ENCODE assay signal across 29 mouse cellular contexts in the genomic region with DNA sequence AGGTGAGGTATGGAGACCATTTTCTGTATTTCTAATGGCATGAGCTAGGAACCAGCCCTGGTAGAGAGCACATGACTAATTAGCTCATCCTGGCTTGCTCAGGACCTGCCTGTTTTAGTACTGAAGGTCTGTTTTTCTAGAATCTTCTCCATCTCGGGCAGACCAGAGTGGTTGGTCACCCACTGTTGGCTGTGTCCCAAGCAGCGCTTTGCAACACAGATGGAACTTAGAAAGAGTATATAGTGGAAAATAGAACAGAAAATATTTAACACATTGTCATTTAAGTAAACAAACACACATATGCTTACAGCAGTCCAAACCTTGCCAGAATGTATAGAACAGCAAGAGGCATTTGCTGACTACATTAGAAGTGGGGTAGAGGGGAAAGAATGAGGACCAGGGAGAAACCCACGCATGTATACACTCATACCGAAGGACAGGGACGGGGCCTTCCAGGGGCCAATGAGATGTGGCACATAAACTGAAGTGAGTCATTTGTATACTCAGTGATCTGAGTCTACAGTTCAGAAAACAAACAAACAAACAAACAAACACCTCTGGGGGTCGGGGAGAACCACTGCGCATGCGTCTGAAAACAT. TPM values are rescaled to one million over a fixed set of nuclear protein-coding genes. Genes with fewer than 3 reads are reported as not detected.
DNase-seq lines count a peak whose midpoint lies in the region; ATAC-seq and TF ChIP-seq lines count a peak whose summit lies in the region.
"Had no signal": no experiment of that assay in that cellular context is flagged by ENCODE, and none has a peak within 500 bp of the region (broad histone marks: within the 10 kb centered on the region; RNA-seq: fewer than 3 reads in every experiment).

No protein-coding gene starts in this region.

- DNase-seq in lung, embryonic 14.5 days: peak; percentile 49
- no peak for DNase-seq in lung, postnatal 4 days
- no peak for DNase-seq in lung, postnatal 14 days
- no peak for DNase-seq in CH12.LX (ENCODE audit: extremely low read depth)
- DNase-seq: adrenal gland, adult 2 months; adrenal gland, postnatal 10 days; adrenal gland, postnatal 25 days; B cell, adult 2 months; cerebellum, adult 11 months; cerebellum, adult 18-20 months; cerebellum, adult 8-10 months; cerebellum, adult 9-11 months; cerebellum, postnatal 14 days; cerebellum, postnatal 36 days; embryo, embryonic 11 days had no signal

- no peaks in the 10 kb centered on the region for H3K79me2 ChIP-seq in CH12.LX (replicated peaks; ENCODE audit: control insufficient read depth, extremely low read depth, insufficient read depth, poor library complexity, severe bottlenecking)

- no peaks in the 10 kb centered on the region for H3K27me3 ChIP-seq in lung, embryonic 14.5 days (ENCODE audit: insufficient read depth, low read length)
- no peaks in the 10 kb centered on the region for H3K27me3 ChIP-seq in lung, embryonic 16.5 days (ENCODE audit: control insufficient read depth, insufficient read depth, low read depth, low read length)
- H3K27me3 ChIP-seq in CH12.LX (replicated peaks): peaks cover 40% of the 10 kb centered on the region
- H3K27me3 ChIP-seq: embryonic facial prominence, embryonic 13.5 days; embryonic facial prominence, embryonic 15.5 days; forebrain, embryonic 12.5 days had no signal

- no peak for ATAC-seq in lung, embryonic 14.5 days (ENCODE audit: insufficient read depth)
- ATAC-seq in lung, embryonic 16.5 days (ENCODE audit: low read depth): peak; percentile 66
- ATAC-seq: CD4-positive, CD25-positive, alpha-beta regulatory T cell, adult 4 months; forebrain, embryonic 14.5 days; forebrain, embryonic 16.5 days had no signal

- WGBS in lung, embryonic 14.5 days: 71% methylated on average over 8 of the region's 8 CpGs
- 66% methylated on average over 8 of the region's 8 CpGs for WGBS in lung, embryonic 16.5 days

- H3K4me1 ChIP-seq in lung, embryonic 14.5 days (ENCODE audit: insufficient read depth): peaks cover 2% of the 10 kb centered on the region; the same call in 1 of the 2 replicates
- H3K4me1 ChIP-seq in lung, embryonic 16.5 days (replicated peaks; ENCODE audit: control insufficient read depth, insufficient read depth, low read length): no peaks in the 10 kb centered on the region
- peaks cover 13 to 18% of the 10 kb centered on the region in 2 experiments for H3K4me1 ChIP-seq in CH12.LX (ENCODE audit: control insufficient read depth in 1 of 2, insufficient read depth in 2 of 2)
- H3K4me1 ChIP-seq: embryonic facial prominence, embryonic 13.5 days; embryonic facial prominence, embryonic 15.5 days; forebrain, embryonic 10.5 days; forebrain, embryonic 12.5 days had no signal

- TF ChIP-seq EP300 in CH12.LX (IDR thresholded peaks at IDR 0.05; ENCODE audit: low read length): no peak

- dilution Hi-C loops in CH12.LX (cut with MboI; ENCODE audit: extremely low pct_ligation_motif_present, extremely low pct_unique_long_range_greater_than_20kb, low sequenced_read_pairs): no loop called here

- no peak overlapping the region for H3K4me3 ChIP-seq in lung, embryonic 14.5 days (ENCODE audit: low read depth, low read length)
- no peak overlapping the region for H3K4me3 ChIP-seq in lung, embryonic 16.5 days (ENCODE audit: low read length)
- H3K4me3 ChIP-seq in CH12.LX (replicated peaks in 1 of 3; ENCODE audit: low read depth in 2 of 3, low read length in 2 of 3, poor library complexity in 1 of 3): no peak overlapping the region
- H3K4me3 ChIP-seq: embryonic facial prominence, embryonic 13.5 days; embryonic facial prominence, embryonic 15.5 days; erythroblast, embryonic 14.5 days; forebrain, embryonic 10.5 days; forebrain, embryonic 12.5 days had no signal

- H3K27ac ChIP-seq in lung, embryonic 14.5 days (ENCODE audit: low read depth): no peak overlapping the region
- no peak overlapping the region for H3K27ac ChIP-seq in lung, embryonic 16.5 days (ENCODE audit: low read length)
- H3K27ac ChIP-seq in CH12.LX (ENCODE audit: insufficient read depth, low read depth): no peak overlapping the region
- H3K27ac ChIP-seq: embryonic facial prominence, embryonic 13.5 days; embryonic facial prominence, embryonic 15.5 days; forebrain, embryonic 10.5 days; forebrain, embryonic 12.5 days had no signal

- no peaks in the 10 kb centered on the region for H3K36me3 ChIP-seq in lung, embryonic 14.5 days (ENCODE audit: insufficient read depth)
- no peaks in the 10 kb centered on the region for H3K36me3 ChIP-seq in lung, embryonic 16.5 days (ENCODE audit: control insufficient read depth, insufficient read depth, low read length)
- no peaks in the 10 kb centered on the region for H3K36me3 ChIP-seq in CH12.LX (replicated peaks in 1 of 2; ENCODE audit: control insufficient read depth in 1 of 2, insufficient read depth in 1 of 2, low read length in 1 of 2)
- H3K36me3 ChIP-seq: embryonic facial prominence, embryonic 13.5 days; embryonic facial prominence, embryonic 15.5 days; forebrain, embryonic 10.5 days; forebrain, embryonic 12.5 days had no signal

- H3K9ac ChIP-seq in lung, embryonic 14.5 days: no peak overlapping the region
- H3K9ac ChIP-seq in lung, embryonic 16.5 days (ENCODE audit: low read length): no peak overlapping the region
- H3K9ac ChIP-seq in CH12.LX (ENCODE audit: insufficient read depth, low read depth): no peak overlapping the region
- H3K9ac ChIP-seq: embryonic facial prominence, embryonic 13.5 days; embryonic facial prominence, embryonic 15.5 days; forebrain, embryonic 12.5 days had no signal

- H3K4me2 ChIP-seq in lung, embryonic 14.5 days: no peak overlapping the region
- H3K4me2 ChIP-seq in lung, embryonic 16.5 days (ENCODE audit: low read depth, low read length): no peak overlapping the region
- peak overlapping the region; percentile 34; the same call in 1 of the 2 replicates for H3K4me2 ChIP-seq in CH12.LX (ENCODE audit: insufficient read depth, low read depth, poor library complexity, severe bottlenecking)
- H3K4me2 ChIP-seq: embryonic facial prominence, embryonic 13.5 days; embryonic facial prominence, embryonic 15.5 days; forebrain, embryonic 12.5 days had no signal

- TF ChIP-seq RAD21 in CH12.LX (IDR thresholded peaks at IDR 0.05; ENCODE audit: low read depth, low read length): no peak

- no peak for TF ChIP-seq POLR2A in CH12.LX (IDR thresholded peaks at IDR 0.05; ENCODE audit: low read depth, low read length)

- no peaks in the 10 kb centered on the region for H3K9me3 ChIP-seq in lung, embryonic 14.5 days (ENCODE audit: low read depth, low read length)
- no peaks in the 10 kb centered on the region for H3K9me3 ChIP-seq in lung, embryonic 16.5 days (ENCODE audit: control insufficient read depth, low read length)
- H3K9me3 ChIP-seq in CH12.LX (replicated peaks; ENCODE audit: low read length): no peaks in the 10 kb centered on the region
- H3K9me3 ChIP-seq: embryonic facial prominence, embryonic 13.5 days; embryonic facial prominence, embryonic 15.5 days; forebrain, embryonic 10.5 days; forebrain, embryonic 12.5 days had no signal

- TF ChIP-seq CTCF in lung, embryonic 14.5 days (IDR thresholded peaks at IDR 0.05; ENCODE audit: low read depth): no peak
- TF ChIP-seq CTCF in CH12.LX (conservative IDR thresholded peaks at IDR 0.05 in 1 of 2, IDR thresholded peaks at IDR 0.05 in 1 of 2; ENCODE audit: low read depth in 2 of 2, low read length in 2 of 2): no peak

- in situ Hi-C loops in CH12.LX (cut with MboI; ENCODE audit: low pct_ligation_motif_present, low pct_unique_long_range_greater_than_20kb, low sequenced_read_pairs): no loop called here

TF ChIP-seq in CH12.LX, 34 proteins besides CTCF, POLR2A, EP300 and RAD21:
- TF ChIP-seq PAX5 (IDR thresholded peaks at IDR 0.05; ENCODE audit: low read length): no peak
- TF ChIP-seq CHD2 (IDR thresholded peaks at IDR 0.05; ENCODE audit: low read length): no peak
- TF ChIP-seq TBP (conservative IDR thresholded peaks at IDR 0.05; ENCODE audit: low read depth, low read length): no peak
- TF ChIP-seq MXI1 (IDR thresholded peaks at IDR 0.05; ENCODE audit: low read depth, low read length): no peak
- no peak for TF ChIP-seq MAFK (IDR thresholded peaks at IDR 0.05; ENCODE audit: insufficient replicate concordance, low read length)
- no peak for TF ChIP-seq USF2 (conservative IDR thresholded peaks at IDR 0.05; ENCODE audit: low read depth, low read length)
- peak; percentile 57; the same call in 1 of the 2 replicates for TF ChIP-seq IRF4 (IDR thresholded peaks at IDR 0.05; ENCODE audit: low read depth, low read length)
- 0 out of 2 replicates have a peak, but pooled peaks have one; percentile 9 for TF ChIP-seq JUND (conservative IDR thresholded peaks at IDR 0.05; ENCODE audit: low read depth, low read length)
- TF ChIP-seq POLR2AphosphoS2 (IDR thresholded peaks at IDR 0.05; ENCODE audit: low read depth, low read length): no peak
- no peak for TF ChIP-seq JUN (IDR thresholded peaks at IDR 0.05; ENCODE audit: insufficient read depth, low read depth, low read length)
- TF ChIP-seq UBTF (IDR thresholded peaks at IDR 0.05; ENCODE audit: low read depth, low read length): no peak
- TF ChIP-seq ELF1 (IDR thresholded peaks at IDR 0.05; ENCODE audit: low read depth, low read length): no peak
- no peak for TF ChIP-seq ZNF384 (IDR thresholded peaks at IDR 0.05; ENCODE audit: low read depth, low read length)
- no peak for TF ChIP-seq ZKSCAN1 (IDR thresholded peaks at IDR 0.05; ENCODE audit: borderline replicate concordance, low read depth, low read length)

RNA-seq across cellular contexts. Expression of gene Otof, which starts 21.3 kb away (rescaled TPM):
- 1.4 and 1.7 TPM in 2 replicates for polyA plus RNA-seq in lung, embryonic 14.5 days (2014; fragmentation: Nextera tagmentation; extraction: Ambion mirVana)
- 0.68 and 0.84 TPM in 2 replicates for polyA plus RNA-seq in lung, embryonic 16.5 days (2015; fragmentation: Nextera tagmentation; extraction: Ambion mirVana)
- total RNA-seq in CH12.LX (2012; rRNA removed): 0.04 TPM in 2 replicates
- not detected in 2 replicates for total RNA-seq in CH12.LX (2014; rRNA removed)
- 0.07 TPM in 2 replicates for polyA plus RNA-seq in CH12.LX (2012; ENCODE audit: insufficient read length, low read depth)
- total RNA-seq: common myeloid progenitor, adult 5-6 weeks; MEL had no signal
- polyA plus RNA-seq: CD4-positive, CD25-positive, alpha-beta regulatory T cell, adult 4 months; erythroblast, embryonic 14.5 days had no signal

RNA-seq across cellular contexts. Expression of gene 1700001C02Rik, which starts 25.4 kb away (rescaled TPM):
- polyA plus RNA-seq in lung, embryonic 14.5 days (2014; fragmentation: Nextera tagmentation; extraction: Ambion mirVana): not detected in 2 replicates
- polyA plus RNA-seq in lung, embryonic 16.5 days (2015; fragmentation: Nextera tagmentation; extraction: Ambion mirVana): 7.9 and 13.3 TPM in 2 replicates
- total RNA-seq in CH12.LX (2012; rRNA removed): not detected in 2 replicates
- total RNA-seq in CH12.LX (2014; rRNA removed): not detected in 2 replicates
- not detected in 2 replicates for polyA plus RNA-seq in CH12.LX (2012; ENCODE audit: insufficient read length, low read depth)
- total RNA-seq: adrenal gland, adult 2 months; adrenal gland, postnatal 10 days; adrenal gland, postnatal 25 days; adrenal gland, postnatal 4 days; common myeloid progenitor, adult 5-6 weeks; ES-E14; MEL had no signal
- polyA plus RNA-seq: adrenal gland, adult 2 months; CD4-positive, CD25-positive, alpha-beta regulatory T cell, adult 4 months; embryonic facial prominence, embryonic 11.5 days; embryonic facial prominence, embryonic 13.5 days; erythroblast, embryonic 14.5 days; forebrain, embryonic 10.5 days; forebrain, embryonic 12.5 days had no signal
